Mouse (Mus musculus) heart, embryonic 14.5 days (tissue): ENCODE data around the gene Nt5c. TPM values are rescaled to one million over a fixed set of nuclear protein-coding genes. Genes with fewer than 3 reads are reported as not detected.

Experiments used
- ATAC-seq: fragments of 200-750 bp; cut with Nextera tagmentation; 2 replicates; pipeline ENCODE4 v1.8.0; 2017; ENCODE audit warnings: low read depth, moderate TSS enrichment; ENCODE audit not compliant: insufficient number of reproducible peaks, insufficient read depth, low FRiP score
- H3K27ac ChIP-seq, 2 experiments: fragments of 200-500 bp in 1 of 2; fragments of 300-500 bp in 1 of 2; sonication (generic) in 1 of 2; replicated peaks in 1 of 2; 2 replicates each; pipeline ENCODE4 v1.5.1; 2012 to 2014; ENCODE audit warnings: low read depth in 2 of 2, low read length in 2 of 2, control low read depth in 1 of 2, mild to moderate bottlenecking in 1 of 2, mixed read lengths in 1 of 2; ENCODE audit not compliant: control insufficient read depth in 1 of 2, insufficient read depth in 1 of 2
- H3K27me3 ChIP-seq: fragments of 300-500 bp; sonication (generic); 2 replicates; pipeline ENCODE4 v1.6.1; 2014; ENCODE audit warnings: mild to moderate bottlenecking, low read length, control low read depth; ENCODE audit not compliant: control insufficient read depth, insufficient read depth
- H3K36me3 ChIP-seq: fragments of 300-500 bp; sonication (generic); 2 replicates; pipeline ENCODE4 v1.6.1; 2014; ENCODE audit warnings: mild to moderate bottlenecking, control low read depth, low read length, mixed read lengths; ENCODE audit not compliant: control insufficient read depth, insufficient read depth
- H3K4me1 ChIP-seq, 2 experiments: fragments of 200-500 bp in 1 of 2; fragments of 300-500 bp in 1 of 2; sonication (generic) in 1 of 2; 2 replicates each; pipeline ENCODE4 v1.6.1; 2012 to 2014; ENCODE audit warnings: low read length in 2 of 2, control low read depth in 1 of 2, mixed read lengths in 1 of 2; ENCODE audit not compliant: control insufficient read depth in 2 of 2, insufficient read depth in 2 of 2
- H3K4me2 ChIP-seq: fragments of 300-500 bp; sonication (generic); 2 replicates; pipeline ENCODE4 v1.6.1; 2014; ENCODE audit warnings: mild to moderate bottlenecking, low read length
- H3K4me3 ChIP-seq, 2 experiments: fragments of 200-500 bp in 1 of 2; fragments of 300-500 bp in 1 of 2; sonication (generic) in 1 of 2; 2 replicates each; pipeline ENCODE4 v1.5.1; 2012 to 2014; ENCODE audit warnings: low read length in 2 of 2, mild to moderate bottlenecking in 2 of 2, control low read depth in 1 of 2, low read depth in 1 of 2, moderate library complexity in 1 of 2; ENCODE audit not compliant: control insufficient read depth in 1 of 2, insufficient read depth in 1 of 2
- H3K9ac ChIP-seq: fragments of 300-500 bp; sonication (generic); 2 replicates; pipeline ENCODE4 v1.6.1; 2014; ENCODE audit warnings: mild to moderate bottlenecking, low read length
- H3K9me3 ChIP-seq: fragments of 300-500 bp; sonication (generic); 2 replicates; pipeline ENCODE4 v1.6.1; 2016; ENCODE audit warnings: low read length, control low read depth; ENCODE audit not compliant: control insufficient read depth
- WGBS: fragments of 180-500 bp; shearing (Covaris S2); extraction: QIAGEN DNeasy Blood & Tissue Kit; methylation state at CpG from one replicate; pipeline ENCODE4 v1.1.7; 2014; 5-methylcytosine and 5-hydroxymethylcytosine counted together
- polyA plus RNA-seq: library from polyadenylated mRNA; unstranded; fragments of >200 nt; fragmentation: Nextera tagmentation; extraction: Ambion mirVana; gene quantifications from 2 replicates; pipeline ENCODE4 v1.2.1, GENCODE M21; 2014

Nt5c gene
- polyA plus RNA-seq, result 54.5 and 56.2 TPM in 2 replicates

DNA sequence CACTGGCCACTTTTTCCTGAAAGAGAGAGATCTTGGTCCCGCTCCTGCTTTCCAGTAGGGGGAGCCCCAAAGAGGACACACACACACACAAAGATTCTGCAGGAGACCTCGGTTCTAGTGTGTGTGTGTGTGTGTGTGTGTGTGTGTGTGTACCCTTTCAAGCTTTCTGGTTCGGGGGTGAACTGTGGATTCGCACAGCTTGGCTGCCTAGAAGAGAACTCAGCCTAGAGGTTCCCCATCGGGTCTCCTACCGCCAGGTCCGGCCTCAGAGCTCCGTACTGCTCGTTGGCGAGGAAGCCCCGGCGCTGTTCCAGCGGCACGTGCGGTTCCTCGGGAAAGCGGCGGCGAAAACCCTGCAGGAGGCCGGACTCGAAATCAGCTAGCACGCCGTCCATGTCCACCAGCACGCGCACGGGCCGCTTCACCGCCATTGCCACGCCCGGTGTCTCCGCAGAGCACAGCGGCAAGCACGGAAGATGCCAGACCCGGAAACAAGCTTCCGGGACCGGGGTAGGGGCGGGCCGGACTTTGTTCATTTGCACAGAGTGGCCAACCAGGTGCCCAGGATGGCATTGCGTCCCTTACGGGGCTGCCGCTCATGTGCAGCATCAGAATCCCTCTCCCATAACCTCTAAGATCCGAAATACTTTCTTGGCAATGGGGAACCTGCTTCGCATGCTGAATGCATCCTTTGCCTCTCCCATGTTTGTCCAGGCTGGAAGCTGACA is at the start of gene Nt5c:
Nt5c (minus strand) TSS at position 507 of the 728 bp plus-strand sequence.
- Histone ChIP-seq H3K9me3 (no peaks in the 10 kb centered on the region), H3K36me3 (peaks cover 10% of the 10 kb centered on the region), H3K27ac (peak within 1 kb of the TSS; percentile 50 to 68), H3K9ac (peak within 1 kb of the TSS; percentile 76), H3K4me1 (peaks cover 4 to 14% of the 10 kb centered on the region in 2 experiments), H3K4me2 (peak within 1 kb of the TSS; percentile 87), H3K4me3 (peak within 1 kb of the TSS; percentile 66 to 93), H3K27me3 (no peaks in the 10 kb centered on the region)
- ATAC-seq, result peak; percentile 85
- WGBS, result under 1% methylated on average over 43 of the region's 43 CpGs

DNA sequence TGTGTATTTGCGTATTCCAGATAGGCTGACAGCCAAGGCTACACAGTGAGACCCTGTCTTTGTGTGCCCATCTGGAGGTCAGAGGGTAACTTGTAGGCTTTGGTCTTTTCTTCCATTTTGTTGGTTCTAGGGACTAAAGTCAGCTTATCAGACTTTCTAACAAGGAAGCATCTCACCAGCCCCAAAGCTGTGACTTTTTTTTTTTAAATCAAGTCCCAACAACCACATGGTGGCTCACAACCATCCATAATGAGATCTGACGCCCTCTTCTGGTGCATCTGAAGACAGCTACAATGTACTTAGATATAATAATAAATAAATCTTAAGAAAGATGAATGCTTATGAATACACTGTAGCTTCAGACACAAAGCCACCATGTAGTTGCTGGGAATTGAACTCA is 46.4 kb upstream of the Nt5c start:
- no peaks in the 10 kb centered on the region for H3K9me3 ChIP-seq
- no peak overlapping the region for H3K9ac ChIP-seq
- ATAC-seq, result no peak
- H3K4me2 ChIP-seq, result no peak overlapping the region
- 60% methylated on average over 2 of the region's 2 CpGs for WGBS
- no peak overlapping the region for H3K4me3 ChIP-seq
- H3K27me3 ChIP-seq, result no peaks in the 10 kb centered on the region
- H3K36me3 ChIP-seq, result peaks cover 11% of the 10 kb centered on the region
- no peak overlapping the region for H3K27ac ChIP-seq
- peaks cover 3 to 11% of the 10 kb centered on the region in 2 experiments; a peak in 2 of 4 replicates for H3K4me1 ChIP-seq

DNA sequence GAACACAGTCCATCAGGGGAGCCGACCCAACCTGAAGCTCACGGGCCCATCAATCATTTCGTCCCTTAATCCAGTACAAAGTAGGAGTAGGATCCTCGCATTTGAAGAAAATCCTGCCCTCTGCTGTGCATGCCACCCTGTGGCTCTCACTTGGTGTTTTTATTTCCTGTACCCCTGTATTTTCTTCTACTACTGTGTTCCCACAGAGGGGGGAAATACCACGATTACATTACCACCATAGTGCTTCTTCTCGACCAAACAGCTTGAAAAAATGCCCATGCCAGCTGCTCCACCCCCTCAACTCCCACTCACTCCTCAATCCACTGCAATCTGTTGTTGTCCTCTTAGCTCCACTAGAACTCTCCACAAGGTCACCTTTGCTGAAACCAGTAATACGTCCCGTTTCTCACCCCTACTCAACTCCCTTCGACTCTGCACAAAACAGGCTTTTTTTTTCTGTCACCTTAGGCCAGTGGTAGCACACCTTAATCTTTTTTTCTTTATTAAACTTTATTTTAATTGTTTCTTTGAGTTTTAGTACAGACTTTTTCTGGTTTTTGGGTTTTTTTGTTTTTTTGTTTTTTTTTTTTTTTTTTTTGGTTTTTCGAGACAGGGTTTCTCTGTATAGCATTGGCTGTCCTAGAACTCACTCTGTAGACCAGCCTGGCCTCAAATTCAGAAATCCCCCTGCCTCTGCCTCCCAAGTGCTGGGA is 45.4 kb upstream of the Nt5c start:
- no peak for ATAC-seq
- WGBS, result 83% methylated on average over 10 of the region's 10 CpGs
- peak overlapping the region; percentile 96 to 100 for H3K27ac ChIP-seq
- H3K27me3 ChIP-seq, result no peaks in the 10 kb centered on the region
- H3K4me2 ChIP-seq, result peak overlapping the region; percentile 90
- peaks cover 22% of the 10 kb centered on the region for H3K36me3 ChIP-seq
- H3K9me3 ChIP-seq, result no peaks in the 10 kb centered on the region
- no peak overlapping the region for H3K9ac ChIP-seq
- peak overlapping the region; percentile 30 to 96; a peak in 2 of 4 replicates for H3K4me3 ChIP-seq
- peaks cover 3 to 11% of the 10 kb centered on the region in 2 experiments; a peak in 2 of 4 replicates for H3K4me1 ChIP-seq

DNA sequence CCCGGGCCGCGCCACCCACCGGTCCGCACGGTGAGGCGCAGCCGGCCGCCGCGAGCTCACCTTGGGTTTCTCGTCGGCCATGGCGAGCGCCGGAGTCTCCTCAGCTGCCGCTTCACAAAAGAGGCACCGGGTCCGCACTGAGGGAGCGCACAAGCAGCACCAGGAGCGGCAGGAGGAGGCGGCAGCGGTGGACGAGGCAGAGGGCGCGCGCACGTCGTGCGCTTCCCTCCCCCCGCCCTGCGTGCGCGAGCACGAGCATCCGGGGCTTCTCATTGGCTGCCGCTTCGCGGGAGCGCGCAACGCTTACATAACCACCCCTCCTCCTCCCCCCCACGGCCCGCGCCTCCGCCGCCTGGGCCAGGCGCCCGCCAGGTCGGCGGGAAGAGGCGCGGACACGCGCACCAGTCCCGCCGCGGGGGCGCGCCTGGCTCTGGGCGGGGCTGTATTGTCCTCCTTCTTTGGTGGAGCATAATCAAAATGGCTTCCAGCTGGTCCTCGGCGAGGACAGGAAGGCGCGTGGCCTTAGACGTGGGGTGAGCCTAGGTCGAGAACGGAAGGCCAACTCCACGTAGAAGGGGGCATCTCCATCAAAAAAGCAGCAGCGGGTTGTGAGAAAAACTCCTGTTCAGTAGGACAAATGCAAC is 44.5 kb upstream of the Nt5c start, which contains the start of gene Sumo2:
Sumo2 (minus strand) TSS at position 239 of the 644 bp plus-strand sequence.
- peak within 1 kb of the TSS; percentile 98 for H3K9ac ChIP-seq
- 2% methylated on average over 38 of the region's 70 CpGs for WGBS
- peak; percentile 87 for ATAC-seq
- H3K36me3 ChIP-seq, result peaks cover 30% of the 10 kb centered on the region
- H3K4me3 ChIP-seq, result peak within 1 kb of the TSS; percentile 64 to 96
- peak within 1 kb of the TSS; percentile 90 for H3K4me2 ChIP-seq
- H3K27me3 ChIP-seq, result no peaks in the 10 kb centered on the region
- peak within 1 kb of the TSS; percentile 97 to 100 for H3K27ac ChIP-seq
- no peaks in the 10 kb centered on the region for H3K9me3 ChIP-seq
- H3K4me1 ChIP-seq, result peaks cover 3 to 11% of the 10 kb centered on the region in 2 experiments; a peak in 2 of 4 replicates

DNA sequence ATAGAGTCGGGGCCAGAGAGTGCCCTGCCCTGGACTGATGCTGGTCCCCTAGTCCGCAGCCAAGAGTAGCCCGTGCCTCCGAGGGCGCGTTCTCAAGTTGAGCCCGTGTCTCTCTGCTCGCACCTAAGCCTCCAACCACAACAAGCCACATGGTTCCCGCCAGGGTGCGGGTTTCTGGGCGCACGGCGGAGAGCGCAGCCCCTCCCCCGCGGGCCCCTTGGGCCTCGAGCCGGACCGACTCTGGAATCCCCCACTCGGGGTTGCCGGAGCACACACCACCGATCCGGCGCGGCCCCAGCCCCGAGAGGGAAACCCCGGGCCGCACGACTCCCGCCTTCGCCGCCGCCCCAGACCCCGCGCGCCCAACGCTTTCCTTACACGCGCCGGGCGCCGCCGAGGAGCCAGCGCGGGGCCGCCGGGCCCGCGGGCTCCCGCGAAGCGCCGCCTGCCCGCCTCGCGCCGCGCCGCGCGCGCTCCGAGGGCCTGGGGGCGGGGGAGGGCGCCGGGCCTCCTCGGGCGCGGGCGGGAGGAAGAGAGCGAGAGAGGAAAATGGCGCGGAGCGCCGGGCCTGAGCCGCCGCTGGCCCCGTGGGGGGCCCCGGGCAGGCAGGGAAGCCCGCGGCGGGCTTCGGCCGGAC is 43.9 kb upstream of the Nt5c start:
- peaks cover 33% of the 10 kb centered on the region for H3K36me3 ChIP-seq
- WGBS, result under 1% methylated on average over 59 of the region's 84 CpGs
- H3K4me3 ChIP-seq, result peak overlapping the region; percentile 64 to 96

DNA sequence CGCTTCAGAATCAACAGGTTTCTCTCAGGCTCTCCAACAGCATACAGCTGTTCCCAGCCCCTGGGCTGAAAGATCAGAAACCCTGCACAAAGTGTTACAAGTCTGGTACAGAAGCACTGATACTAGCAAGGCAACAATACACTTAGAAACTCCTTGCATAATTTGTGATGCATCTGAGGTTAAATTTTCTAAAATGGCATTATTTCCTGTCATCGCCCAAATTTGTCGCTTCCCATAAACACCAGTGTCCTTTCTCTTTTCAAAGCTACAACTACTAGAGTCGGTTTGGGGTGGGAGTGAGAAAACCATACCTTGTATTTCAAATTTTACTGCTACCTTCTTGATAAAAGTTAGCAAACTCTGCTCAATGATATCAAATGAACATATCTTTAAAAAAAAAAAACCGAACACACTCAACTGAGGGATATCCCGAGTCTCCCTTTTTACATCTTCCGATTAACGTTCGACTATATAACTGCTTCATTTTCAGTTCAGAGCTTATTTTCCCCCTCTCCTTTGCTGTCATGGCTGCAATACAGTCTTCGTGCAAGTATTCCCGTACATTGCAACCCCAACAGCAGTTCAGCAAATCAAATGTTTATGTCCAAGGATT is 43.2 kb upstream of the Nt5c start:
- H3K4me1 ChIP-seq, result peaks cover 3 to 11% of the 10 kb centered on the region in 2 experiments; a peak in 2 of 4 replicates
- peak overlapping the region; percentile 64 to 96 for H3K4me3 ChIP-seq
- WGBS, result 5% methylated on average over 11 of the region's 11 CpGs
- H3K9ac ChIP-seq, result peak overlapping the region; percentile 98
- H3K9me3 ChIP-seq, result no peaks in the 10 kb centered on the region
- no peaks in the 10 kb centered on the region for H3K27me3 ChIP-seq
- ATAC-seq, result no peak
- H3K36me3 ChIP-seq, result peaks cover 40% of the 10 kb centered on the region
- peak overlapping the region; percentile 97 to 100 for H3K27ac ChIP-seq
- peak overlapping the region; percentile 90 for H3K4me2 ChIP-seq

More for the DNA sequence above, 43.9 kb upstream of the Nt5c start:
- H3K4me1 ChIP-seq, result peaks cover 3 to 11% of the 10 kb centered on the region in 2 experiments; a peak in 2 of 4 replicates
- H3K9me3 ChIP-seq, result no peaks in the 10 kb centered on the region
- peak overlapping the region; percentile 98 for H3K9ac ChIP-seq
- H3K4me2 ChIP-seq, result peak overlapping the region; percentile 90
- peak overlapping the region; percentile 97 to 100 for H3K27ac ChIP-seq
- peak; percentile 66 for ATAC-seq
- H3K27me3 ChIP-seq, result no peaks in the 10 kb centered on the region
